Mouse (Mus musculus) T-helper 1 cell (primary cell): ENCODE data around the gene Eefsec.

Experiments
- in situ Hi-C: fragments of 300-600 bp; cut with MboI, MseI; formaldehyde crosslinking; loops from one replicate; pipeline ENCODE4 v1.15.1; 2025; ENCODE audit warnings: high pct_unique_total_duplicates

The Eefsec gene

DNA sequence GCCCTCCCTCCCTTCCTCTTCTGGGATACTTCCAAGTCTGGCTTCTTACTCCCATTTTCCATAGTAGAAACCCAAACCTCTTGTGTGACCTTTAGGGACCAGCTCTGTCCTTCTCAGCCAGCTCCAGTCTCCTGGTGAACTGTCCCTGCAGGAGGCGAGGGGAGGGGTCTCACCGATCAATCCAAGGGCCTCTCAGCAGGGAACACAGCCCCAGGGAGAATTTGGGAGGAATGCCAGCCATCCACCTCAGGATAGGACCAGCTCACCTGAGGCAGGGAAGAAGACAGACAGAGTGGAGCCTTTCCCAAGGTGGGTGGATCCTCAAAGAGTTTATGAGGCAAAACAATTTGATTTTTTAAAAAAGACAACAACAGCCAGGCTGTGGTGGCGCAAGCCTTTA lies 236.2 kb downstream of the Eefsec start:
- in situ Hi-C loops: no loop called here

DNA sequence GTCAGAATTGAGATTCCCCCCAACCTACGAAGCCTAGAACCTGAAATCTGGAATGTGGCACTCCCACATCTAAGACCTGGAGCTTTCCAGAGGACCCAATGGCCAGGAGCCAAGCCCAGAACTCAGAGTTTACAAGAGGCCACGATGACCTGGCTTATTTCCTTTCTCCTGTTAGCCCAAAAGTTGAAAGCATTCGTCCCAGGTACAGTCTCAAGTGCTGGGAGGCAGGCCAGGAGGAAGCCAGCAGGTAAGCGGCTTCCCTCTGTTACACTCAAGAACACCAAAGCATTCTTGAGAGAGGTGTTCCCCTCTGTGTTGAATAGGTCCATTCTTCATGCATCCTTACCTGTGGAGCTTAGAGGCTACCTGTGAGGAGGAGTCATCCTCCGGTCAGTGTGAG lies 236.9 kb downstream of the Eefsec start:
- in situ Hi-C loops: no loop called here

DNA sequence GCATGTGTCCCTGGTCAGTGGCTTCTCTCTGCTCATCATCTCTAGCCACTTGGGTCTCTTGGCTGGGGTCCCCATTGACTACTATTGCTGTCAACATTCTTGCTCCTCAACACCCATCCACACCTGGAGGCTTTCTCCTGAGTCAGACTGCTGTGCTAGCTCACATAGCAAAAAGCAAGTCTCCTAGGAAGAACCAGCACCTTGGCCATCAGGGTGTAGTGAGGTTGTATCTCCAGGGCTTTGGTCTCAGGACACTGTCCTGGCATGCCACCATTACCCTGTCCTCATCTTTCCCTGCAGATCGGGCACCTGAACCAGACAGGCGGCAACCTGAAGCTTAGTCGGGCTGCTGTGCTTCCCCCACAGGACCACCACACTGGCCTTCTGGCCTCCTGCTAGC lies 238.0 kb downstream of the Eefsec start:
- in situ Hi-C loops: no loop called here

DNA sequence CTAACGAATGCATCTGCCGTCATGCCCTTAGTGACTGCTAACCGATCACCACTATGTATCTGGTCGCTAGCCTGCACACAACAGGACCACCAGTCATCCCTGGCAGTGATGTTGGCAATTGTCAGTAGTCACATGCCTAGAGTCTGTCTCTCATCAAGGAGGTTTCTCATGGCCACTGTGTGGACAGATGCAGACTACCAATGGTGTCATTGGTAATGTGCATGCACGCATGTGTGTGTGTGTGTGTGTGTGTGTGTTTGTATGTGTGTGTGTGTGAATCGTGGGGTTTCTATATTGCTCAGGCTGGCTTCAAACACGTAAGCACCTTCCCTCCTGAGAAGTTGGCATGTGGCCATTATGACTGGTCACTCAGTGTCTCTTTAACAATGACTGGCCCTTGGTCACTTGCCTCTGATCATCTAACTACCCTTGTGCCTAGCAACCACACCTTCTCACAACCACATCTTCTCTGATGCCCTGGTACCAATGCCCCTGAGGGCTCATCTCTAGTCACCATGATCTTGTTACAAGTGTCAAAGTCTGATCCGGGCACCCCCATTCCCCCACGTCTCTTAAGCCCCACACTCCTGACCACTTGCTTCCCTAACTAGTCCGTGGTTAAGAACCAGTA lies 238.8 kb downstream of the Eefsec start:
- in situ Hi-C loops: no loop called here
